Mouse (Mus musculus) kidney, postnatal 25 days (tissue): Measurements from ENCODE around the gene Ufsp2.

ENCODE experiments used
- DNase-seq, 2 experiments: peaks; one replicate each; pipeline ENCODE4 v3.0.0; 2021; ENCODE audit warnings: mixed read lengths in 2 of 2

Ufsp2 gene

GRCm38 (mm10) chr8:46022203-46022602 lies 46.9 kb downstream of the Ufsp2 start:
- DNase-seq, result peak in 1 of 2 experiments; percentile 42

GRCm38 (mm10) chr8:46022758-46023157 lies 47.4 kb downstream of the Ufsp2 start:
- no peak for DNase-seq

GRCm38 (mm10) chr8:46024392-46024791 lies 49.1 kb downstream of the Ufsp2 start:
- DNase-seq, result no peak

GRCm38 (mm10) chr8:46036217-46036616 lies 60.9 kb downstream of the Ufsp2 start:
- DNase-seq, result peak; percentile 56 to 80

- DNase-seq, result no peak
Measured at GRCm38 (mm10) chr8:46039666-46040065, 64.3 kb downstream of the Ufsp2 start.

GRCm38 (mm10) chr8:46040260-46040659 lies 64.9 kb downstream of the Ufsp2 start:
- no peak for DNase-seq
